Mouse (Mus musculus): Measurements from ENCODE around the gene Atg4a-ps. TPM values are rescaled to one million over a fixed set of nuclear protein-coding genes. Genes with fewer than 3 reads are reported as not detected.
"Not testable (repeated sequence)": the region's sequence is repeated elsewhere in the genome, so short reads cannot be mapped to it uniquely, and the experiment has no call there.

Atg4a-ps gene
- total RNA-seq (2014; fragmentation: Nextera tagmentation), result 1.3 TPM in 1 of 2 replicates, not detected in the other
- total RNA-seq (2017), result 1.1 and 1.2 TPM in 2 replicates
- polyA plus RNA-seq (2012), result not detected in 2 replicates

DNA sequence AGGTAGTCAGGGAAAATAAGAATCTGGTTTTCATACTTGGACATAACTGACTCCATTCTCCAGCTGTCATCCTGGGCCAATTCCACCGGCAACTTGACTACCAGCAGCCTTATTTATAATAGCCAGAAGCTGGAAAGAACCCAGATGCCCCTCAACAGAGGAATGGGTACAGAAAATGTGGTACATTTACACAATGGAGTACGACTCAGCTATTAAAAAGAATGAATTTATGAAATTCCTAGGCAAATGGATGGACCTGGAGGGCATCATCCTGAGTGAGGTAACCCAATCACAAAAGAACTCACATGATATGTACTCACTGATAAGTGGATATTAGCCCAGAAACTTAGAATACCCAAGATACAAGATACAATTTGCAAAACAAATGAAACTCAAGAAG lies at the start of gene Atg4a-ps:
Atg4a-ps (minus strand) TSS at position 101 of the 400 bp plus-strand sequence.
- H3K9me3 ChIP-seq (replicated peaks); H3K27me3 ChIP-seq (ENCODE audit: insufficient read depth, low read length); H3K4me3 ChIP-seq (ENCODE audit: low read depth, low read length); ATAC-seq (ENCODE audit: extremely low read depth, insufficient number of reproducible peaks, low FRiP score, poor library complexity, severe bottlenecking); H3K36me3 ChIP-seq (replicated peaks); DNase-seq (ENCODE audit: low spot score); H3K4me1 ChIP-seq (ENCODE audit: insufficient read depth, low read depth, low read length): not testable (repeated sequence)

- no peak for ATAC-seq (ENCODE audit: extremely low read depth, insufficient number of reproducible peaks, low FRiP score, poor library complexity, severe bottlenecking)
- Histone ChIP-seq H3K27me3 (ENCODE audit: insufficient read depth, low read length) (0 out of 2 replicates have a peak, but pooled peaks cover 2% of the 10 kb centered on the region), H3K4me1 (ENCODE audit: insufficient read depth, low read depth, low read length) (no peaks in the 10 kb centered on the region), H3K4me3 (ENCODE audit: low read depth, low read length) (no peak overlapping the region), H3K36me3 (replicated peaks) (no peaks in the 10 kb centered on the region), H3K9me3 (replicated peaks) (no peaks in the 10 kb centered on the region)
- DNase-seq (ENCODE audit: low spot score), result no peak
- TF ChIP-seq TAL1 (conservative IDR thresholded peaks at IDR 0.05; ENCODE audit: low read depth, low read length) (no peak), GATA1 (IDR thresholded peaks at IDR 0.05; ENCODE audit: borderline replicate concordance, low read length) (no peak), POLR2AphosphoS5 (IDR thresholded peaks at IDR 0.05; ENCODE audit: insufficient replicate concordance, low read depth, low read length) (no peak), CTCF (IDR thresholded peaks at IDR 0.05; ENCODE audit: low read depth, low read length) (no peak), GATA2 (IDR thresholded peaks at IDR 0.05; ENCODE audit: borderline replicate concordance, low read depth, low read length) (no peak)
These were observed 49.7 kb upstream of the Atg4a-ps start for GRCm38 (mm10) chr3:103695556-103695955.

- Histone ChIP-seq H3K4me1 (ENCODE audit: insufficient read depth, low read depth, low read length) (no peaks in the 10 kb centered on the region), H3K4me3 (ENCODE audit: low read depth, low read length) (no peak overlapping the region), H3K36me3 (replicated peaks) (no peaks in the 10 kb centered on the region), H3K27me3 (ENCODE audit: insufficient read depth, low read length) (0 out of 2 replicates have a peak, but pooled peaks cover 2% of the 10 kb centered on the region), H3K9me3 (replicated peaks) (no peaks in the 10 kb centered on the region)
- no peak for ATAC-seq (ENCODE audit: extremely low read depth, insufficient number of reproducible peaks, low FRiP score, poor library complexity, severe bottlenecking)
- no peak for TF ChIP-seq TAL1 (conservative IDR thresholded peaks at IDR 0.05; ENCODE audit: low read depth, low read length)
- TF ChIP-seq CTCF (IDR thresholded peaks at IDR 0.05; ENCODE audit: low read depth, low read length), result no peak
- TF ChIP-seq POLR2AphosphoS5 (IDR thresholded peaks at IDR 0.05; ENCODE audit: insufficient replicate concordance, low read depth, low read length), result no peak
- no peak for TF ChIP-seq GATA2 (IDR thresholded peaks at IDR 0.05; ENCODE audit: borderline replicate concordance, low read depth, low read length)
- no peak for TF ChIP-seq GATA1 (IDR thresholded peaks at IDR 0.05; ENCODE audit: borderline replicate concordance, low read length)
- no peak for DNase-seq (ENCODE audit: low spot score)
These were observed 44.6 kb upstream of the Atg4a-ps start for GRCm38 (mm10) chr3:103690506-103690905.

DNA sequence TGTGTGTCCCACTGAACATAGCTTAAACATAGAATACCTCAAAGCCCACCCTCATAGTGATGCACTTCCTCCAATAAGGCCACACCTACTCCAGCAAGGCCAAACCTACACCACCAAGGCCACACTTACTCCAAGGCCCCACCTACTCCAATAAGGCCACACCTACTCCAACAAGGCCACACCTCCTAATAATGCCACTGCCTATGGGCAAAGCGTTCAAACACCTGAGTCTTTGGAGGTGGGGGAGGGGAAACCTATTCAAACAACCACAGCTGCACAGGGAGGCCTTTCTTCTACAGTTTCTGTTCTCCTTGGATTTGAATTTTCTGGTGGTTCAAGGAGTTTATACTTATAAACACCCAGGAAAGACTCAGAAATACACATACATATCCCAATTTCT lies 43.2 kb upstream of the Atg4a-ps start:
- no peak for DNase-seq (ENCODE audit: low spot score)
- TF ChIP-seq GATA2 (IDR thresholded peaks at IDR 0.05; ENCODE audit: borderline replicate concordance, low read depth, low read length), result no peak
- no peak for TF ChIP-seq POLR2AphosphoS5 (IDR thresholded peaks at IDR 0.05; ENCODE audit: insufficient replicate concordance, low read depth, low read length)
- TF ChIP-seq TAL1 (conservative IDR thresholded peaks at IDR 0.05; ENCODE audit: low read depth, low read length), result no peak
- no peak for TF ChIP-seq CTCF (IDR thresholded peaks at IDR 0.05; ENCODE audit: low read depth, low read length)
- no peak for TF ChIP-seq GATA1 (IDR thresholded peaks at IDR 0.05; ENCODE audit: borderline replicate concordance, low read length)
- no peaks in the 10 kb centered on the region for H3K9me3 ChIP-seq (replicated peaks)
- H3K4me3 ChIP-seq (ENCODE audit: low read depth, low read length), result no peak overlapping the region
- no peaks in the 10 kb centered on the region for H3K27me3 ChIP-seq (ENCODE audit: insufficient read depth, low read length)
- no peak for ATAC-seq (ENCODE audit: extremely low read depth, insufficient number of reproducible peaks, low FRiP score, poor library complexity, severe bottlenecking)
- H3K36me3 ChIP-seq (replicated peaks), result no peaks in the 10 kb centered on the region
- no peaks in the 10 kb centered on the region for H3K4me1 ChIP-seq (ENCODE audit: insufficient read depth, low read depth, low read length)

DNA sequence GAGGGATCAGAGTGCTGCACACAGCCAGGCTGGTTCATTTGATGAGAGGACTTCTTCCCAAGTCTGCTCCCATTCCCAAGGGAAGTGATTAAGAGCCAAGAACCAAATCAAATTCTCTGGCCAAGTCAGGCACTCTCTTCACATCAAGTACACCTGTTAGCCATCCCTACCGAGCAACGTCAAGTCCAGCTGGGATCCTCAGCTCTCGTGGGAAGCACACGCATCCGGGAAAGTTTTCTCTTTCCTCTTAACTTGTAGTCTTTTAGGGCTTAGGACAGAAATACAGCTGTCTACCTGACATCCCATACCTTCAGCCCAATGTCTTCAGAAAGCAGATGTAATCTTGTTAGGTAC lies 38.1 kb upstream of the Atg4a-ps start:
- Histone ChIP-seq H3K4me3 (ENCODE audit: low read depth, low read length) (no peak overlapping the region), H3K4me1 (ENCODE audit: insufficient read depth, low read depth, low read length) (no peaks in the 10 kb centered on the region), H3K36me3 (replicated peaks) (no peaks in the 10 kb centered on the region), H3K9me3 (replicated peaks) (no peaks in the 10 kb centered on the region), H3K27me3 (ENCODE audit: insufficient read depth, low read length) (peaks cover 17% of the 10 kb centered on the region)
- DNase-seq (ENCODE audit: low spot score) (no peak), ATAC-seq (ENCODE audit: extremely low read depth, insufficient number of reproducible peaks, low FRiP score, poor library complexity, severe bottlenecking) (no peak)
- no peak for TF ChIP-seq POLR2AphosphoS5 (IDR thresholded peaks at IDR 0.05; ENCODE audit: insufficient replicate concordance, low read depth, low read length)
- TF ChIP-seq TAL1 (conservative IDR thresholded peaks at IDR 0.05; ENCODE audit: low read depth, low read length), result no peak
- no peak for TF ChIP-seq GATA1 (IDR thresholded peaks at IDR 0.05; ENCODE audit: borderline replicate concordance, low read length)
- TF ChIP-seq GATA2 (IDR thresholded peaks at IDR 0.05; ENCODE audit: borderline replicate concordance, low read depth, low read length), result no peak
- TF ChIP-seq CTCF (IDR thresholded peaks at IDR 0.05; ENCODE audit: low read depth, low read length), result no peak

- no peak overlapping the region for H3K4me3 ChIP-seq (ENCODE audit: low read depth, low read length)
- TF ChIP-seq TAL1 (conservative IDR thresholded peaks at IDR 0.05; ENCODE audit: low read depth, low read length), result no peak
- TF ChIP-seq CTCF (IDR thresholded peaks at IDR 0.05; ENCODE audit: low read depth, low read length), result no peak
- no peak for TF ChIP-seq GATA1 (IDR thresholded peaks at IDR 0.05; ENCODE audit: borderline replicate concordance, low read length)
- no peak for TF ChIP-seq GATA2 (IDR thresholded peaks at IDR 0.05; ENCODE audit: borderline replicate concordance, low read depth, low read length)
- TF ChIP-seq POLR2AphosphoS5 (IDR thresholded peaks at IDR 0.05; ENCODE audit: insufficient replicate concordance, low read depth, low read length), result no peak
- ATAC-seq (ENCODE audit: extremely low read depth, insufficient number of reproducible peaks, low FRiP score, poor library complexity, severe bottlenecking) (no peak), DNase-seq (ENCODE audit: low spot score) (no peak)
- H3K27me3 ChIP-seq (ENCODE audit: insufficient read depth, low read length), result peaks cover 17% of the 10 kb centered on the region
- no peaks in the 10 kb centered on the region for H3K4me1 ChIP-seq (ENCODE audit: insufficient read depth, low read depth, low read length)
- no peaks in the 10 kb centered on the region for H3K36me3 ChIP-seq (replicated peaks)
- no peaks in the 10 kb centered on the region for H3K9me3 ChIP-seq (replicated peaks)
These were observed 37.5 kb upstream of the Atg4a-ps start for GRCm38 (mm10) chr3:103683234-103683965.

All from G1E (cell line).